Mouse (Mus musculus) hindbrain, embryonic 16.5 days (tissue): ENCODE measurements around the gene Cnn2. TPM values are rescaled to one million over a fixed set of nuclear protein-coding genes. Genes with fewer than 3 reads are reported as not detected.

Source experiments
- ATAC-seq: fragments of 200-750 bp; cut with Nextera tagmentation; 2 replicates; pipeline ENCODE4 v1.8.0; 2017; ENCODE audit warnings: moderate TSS enrichment, moderate library complexity
- H3K27ac ChIP-seq: fragments of 300-500 bp; sonication (generic); 2 replicates; pipeline ENCODE4 v1.5.1; 2014; ENCODE audit warnings: low read depth, mild to moderate bottlenecking, control low read depth, low read length, moderate library complexity
- H3K27me3 ChIP-seq: fragments of 300-500 bp; sonication (generic); replicated peaks from 2 replicates; pipeline ENCODE4 v1.6.1; 2014; ENCODE audit warnings: low read length; ENCODE audit not compliant: control insufficient read depth, insufficient read depth
- H3K36me3 ChIP-seq: fragments of 300-500 bp; sonication (generic); 2 replicates; pipeline ENCODE4 v1.6.1; 2014; ENCODE audit warnings: mild to moderate bottlenecking, low read length, moderate library complexity, mixed read lengths; ENCODE audit not compliant: control insufficient read depth, insufficient read depth
- H3K4me1 ChIP-seq: fragments of 300-500 bp; sonication (generic); 2 replicates; pipeline ENCODE4 v1.6.1; 2014; ENCODE audit warnings: low read depth, low read length; ENCODE audit not compliant: control insufficient read depth, insufficient read depth
- H3K4me2 ChIP-seq: fragments of 300-500 bp; sonication (generic); 2 replicates; pipeline ENCODE4 v1.6.1; 2014; ENCODE audit warnings: mild to moderate bottlenecking, low read length, control low read depth, moderate library complexity
- H3K4me3 ChIP-seq: fragments of 300-500 bp; sonication (generic); 2 replicates; pipeline ENCODE4 v1.5.1; 2014; ENCODE audit warnings: mild to moderate bottlenecking, low read length, control low read depth, moderate library complexity
- H3K9ac ChIP-seq: fragments of 300-500 bp; sonication (generic); 2 replicates; pipeline ENCODE4 v1.6.1; 2014; ENCODE audit warnings: low read depth, mild to moderate bottlenecking, control low read depth, low read length, moderate library complexity
- H3K9me3 ChIP-seq: fragments of 300-500 bp; sonication (generic); 2 replicates; pipeline ENCODE4 v1.6.1; 2014; ENCODE audit warnings: mild to moderate bottlenecking, low read length, moderate library complexity; ENCODE audit not compliant: control insufficient read depth
- WGBS: fragments of 180-500 bp; shearing (Covaris S2); extraction: QIAGEN DNeasy Blood & Tissue Kit; methylation state at CpG from one replicate; pipeline ENCODE4 v1.1.7; 2014; 5-methylcytosine and 5-hydroxymethylcytosine counted together
- polyA plus RNA-seq: library from polyadenylated mRNA; unstranded; fragments of >200 nt; fragmentation: Nextera tagmentation; extraction: Ambion mirVana; gene quantifications from 2 replicates; pipeline ENCODE4 v1.2.1, GENCODE M21; 2015

Cnn2 gene
- polyA plus RNA-seq, 1 experiment from 2014 or later, result 30.5 TPM

GRCm38 (mm10) chr10:80024229-80025043 is 36.1 kb downstream of the Cnn2 start:
- Histone ChIP-seq H3K27me3 (peaks cover 9% of the 10 kb centered on the region), H3K36me3 (no peaks in the 10 kb centered on the region), H3K4me1 (no peaks in the 10 kb centered on the region), H3K27ac (no peak overlapping the region), H3K4me2 (no peak overlapping the region), H3K9me3 (no peaks in the 10 kb centered on the region), H3K9ac (no peak overlapping the region), H3K4me3 (no peak overlapping the region)
- no peak for ATAC-seq
- WGBS, result 74% methylated on average over 15 of the region's 15 CpGs

- H3K4me2 ChIP-seq, result no peak overlapping the region
- H3K27ac ChIP-seq, result no peak overlapping the region
- no peak overlapping the region for H3K4me3 ChIP-seq
- peaks cover 4% of the 10 kb centered on the region; the same call in 1 of the 2 replicates for H3K27me3 ChIP-seq
- no peaks in the 10 kb centered on the region for H3K9me3 ChIP-seq
- no peaks in the 10 kb centered on the region for H3K4me1 ChIP-seq
- H3K36me3 ChIP-seq, result no peaks in the 10 kb centered on the region
- WGBS, result 60% methylated on average over 4 of the region's 4 CpGs
- H3K9ac ChIP-seq, result no peak overlapping the region
- no peak for ATAC-seq
Measured at GRCm38 (mm10) chr10:80025044-80025347, 36.6 kb downstream of the Cnn2 start.

GRCm38 (mm10) chr10:80025463-80025862 is 37.1 kb downstream of the Cnn2 start:
- H3K9ac ChIP-seq, result no peak overlapping the region
- WGBS, result 76% methylated on average over 10 of the region's 10 CpGs

GRCm38 (mm10) chr10:80025889-80026288 is 37.5 kb downstream of the Cnn2 start:
- Histone ChIP-seq H3K36me3 (no peaks in the 10 kb centered on the region), H3K9ac (no peak overlapping the region), H3K27ac (no peak overlapping the region), H3K4me2 (no peak overlapping the region), H3K4me3 (no peak overlapping the region), H3K4me1 (no peaks in the 10 kb centered on the region), H3K9me3 (no peaks in the 10 kb centered on the region), H3K27me3 (no peaks in the 10 kb centered on the region)
- 62% methylated on average over 12 of the region's 12 CpGs for WGBS
- ATAC-seq, result no peak

More at GRCm38 (mm10) chr10:80025463-80025862, 37.1 kb downstream of the Cnn2 start:
- ATAC-seq, result no peak
- Histone ChIP-seq H3K27ac (no peak overlapping the region), H3K9me3 (no peaks in the 10 kb centered on the region), H3K27me3 (no peaks in the 10 kb centered on the region), H3K4me1 (no peaks in the 10 kb centered on the region), H3K4me3 (no peak overlapping the region), H3K4me2 (no peak overlapping the region), H3K36me3 (no peaks in the 10 kb centered on the region)

DNA sequence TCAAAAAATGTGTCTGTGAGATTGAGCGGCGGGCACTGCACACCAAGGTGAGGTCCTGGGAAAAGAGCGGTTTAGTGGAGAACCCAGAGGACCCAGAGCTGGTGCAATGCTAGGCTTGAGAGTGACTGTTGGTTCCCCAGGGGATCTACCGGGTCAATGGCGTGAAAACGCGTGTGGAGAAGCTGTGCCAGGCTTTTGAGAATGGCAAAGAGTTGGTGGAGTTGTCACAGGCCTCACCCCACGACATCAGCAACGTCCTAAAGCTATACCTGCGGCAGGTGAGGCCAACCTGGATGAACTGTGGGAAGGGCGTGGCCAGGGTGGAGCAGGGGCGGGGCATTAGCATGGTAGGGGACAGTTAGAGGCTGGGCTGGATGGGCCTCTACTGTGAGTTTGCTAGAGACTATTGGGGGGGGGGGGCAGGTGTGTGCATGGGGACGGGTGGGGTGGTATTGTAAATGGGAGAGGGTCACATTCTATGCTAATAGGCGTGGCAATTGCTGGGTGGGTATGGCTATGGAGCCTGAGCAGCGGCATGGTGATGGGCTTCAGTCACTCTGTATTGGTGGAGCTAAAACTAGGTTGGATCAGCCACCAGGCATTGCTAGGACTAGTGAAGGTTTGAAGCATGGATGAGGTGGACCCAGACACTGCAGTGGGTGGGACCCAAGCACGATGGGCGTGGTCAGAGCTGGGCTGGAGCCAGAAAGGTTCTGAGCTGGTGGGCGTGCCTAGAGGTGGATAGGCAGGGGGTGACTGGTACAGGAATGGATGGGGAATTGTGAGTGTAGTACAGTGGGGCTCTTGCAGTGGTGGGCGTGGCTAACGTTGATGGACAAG is 39.5 kb downstream of the Cnn2 start:
- no peak overlapping the region for H3K9ac ChIP-seq
- 69% methylated on average over 20 of the region's 20 CpGs for WGBS
- H3K4me2 ChIP-seq, result no peak overlapping the region
- H3K4me3 ChIP-seq, result no peak overlapping the region
- no peak for ATAC-seq
- H3K27me3 ChIP-seq, result no peaks in the 10 kb centered on the region
- H3K36me3 ChIP-seq, result no peaks in the 10 kb centered on the region
- H3K4me1 ChIP-seq, result no peaks in the 10 kb centered on the region
- H3K27ac ChIP-seq, result no peak overlapping the region
- no peaks in the 10 kb centered on the region for H3K9me3 ChIP-seq

- H3K4me3 ChIP-seq, result no peak overlapping the region
- H3K27ac ChIP-seq, result no peak overlapping the region
- WGBS, result 96% methylated on average over 13 of the region's 13 CpGs
- no peaks in the 10 kb centered on the region for H3K4me1 ChIP-seq
- no peaks in the 10 kb centered on the region for H3K36me3 ChIP-seq
- no peak overlapping the region for H3K9ac ChIP-seq
- H3K27me3 ChIP-seq, result no peaks in the 10 kb centered on the region
- no peak overlapping the region for H3K4me2 ChIP-seq
- H3K9me3 ChIP-seq, result no peaks in the 10 kb centered on the region
- no peak for ATAC-seq
Measured at GRCm38 (mm10) chr10:80028521-80028846, 40.1 kb downstream of the Cnn2 start.

DNA sequence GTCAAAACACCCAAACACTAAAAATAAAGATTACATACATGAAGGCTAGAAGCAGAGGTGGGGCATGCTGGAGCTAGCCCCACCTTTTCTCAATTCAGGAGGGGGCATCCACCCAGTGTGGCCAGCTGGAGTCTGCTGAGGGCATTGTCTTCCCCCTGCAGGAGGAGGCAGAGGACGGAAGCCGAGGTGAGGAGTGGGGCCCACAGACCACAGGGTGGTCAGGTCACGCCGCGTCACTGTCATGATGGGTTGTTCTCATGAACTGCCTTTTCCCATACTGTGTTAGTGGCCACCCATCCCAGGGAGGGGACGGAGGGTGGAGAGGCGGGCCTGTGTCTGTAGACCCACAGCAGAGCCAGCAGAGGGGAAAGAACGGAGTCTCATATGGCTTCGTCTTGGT is 41.8 kb downstream of the Cnn2 start:
- 81% methylated on average over 9 of the region's 9 CpGs for WGBS
- no peak overlapping the region for H3K27ac ChIP-seq
- no peaks in the 10 kb centered on the region for H3K9me3 ChIP-seq
- H3K9ac ChIP-seq, result no peak overlapping the region
- no peak overlapping the region for H3K4me3 ChIP-seq
- H3K27me3 ChIP-seq, result no peaks in the 10 kb centered on the region
- no peaks in the 10 kb centered on the region for H3K4me1 ChIP-seq
- no peak for ATAC-seq
- H3K36me3 ChIP-seq, result peaks cover 2% of the 10 kb centered on the region; the same call in 1 of the 2 replicates
- no peak overlapping the region for H3K4me2 ChIP-seq

DNA sequence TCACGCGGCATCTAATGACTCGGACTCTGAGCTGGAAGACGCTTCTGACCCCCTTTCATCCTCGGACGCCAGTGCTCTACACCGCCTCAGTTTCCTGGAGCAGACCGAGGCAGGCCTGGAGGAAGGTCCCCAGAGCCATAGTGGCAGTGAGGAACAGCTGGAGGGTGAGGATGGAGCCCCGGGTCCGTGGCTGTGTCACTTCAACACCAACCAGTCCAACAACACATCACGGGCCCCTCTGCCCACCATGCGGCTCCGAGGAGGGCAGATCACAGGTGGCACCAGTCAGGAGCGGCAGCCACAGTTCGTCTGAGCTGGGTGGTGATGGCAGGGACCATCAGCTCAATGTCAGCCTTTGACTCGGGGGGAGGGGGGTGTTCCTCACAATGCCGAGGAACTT is 42.4 kb downstream of the Cnn2 start:
- ATAC-seq, result no peak
- H3K27ac ChIP-seq, result no peak overlapping the region
- H3K9me3 ChIP-seq, result no peaks in the 10 kb centered on the region
- H3K4me1 ChIP-seq, result no peaks in the 10 kb centered on the region
- H3K4me2 ChIP-seq, result no peak overlapping the region
- WGBS, result 86% methylated on average over 17 of the region's 17 CpGs
- H3K4me3 ChIP-seq, result no peak overlapping the region
- no peaks in the 10 kb centered on the region for H3K27me3 ChIP-seq
- H3K36me3 ChIP-seq, result peaks cover 8% of the 10 kb centered on the region
- peak overlapping the region; percentile 14; the same call in 1 of the 2 replicates for H3K9ac ChIP-seq

- Histone ChIP-seq H3K4me3 (no peak overlapping the region), H3K4me2 (no peak overlapping the region), H3K9me3 (no peaks in the 10 kb centered on the region), H3K27ac (no peak overlapping the region), H3K9ac (no peak overlapping the region), H3K27me3 (no peaks in the 10 kb centered on the region), H3K36me3 (peaks cover 22% of the 10 kb centered on the region), H3K4me1 (peaks cover 3% of the 10 kb centered on the region; the same call in 1 of the 2 replicates)
- WGBS, result 74% methylated on average over 5 of the region's 5 CpGs
- ATAC-seq, result no peak
Measured at GRCm38 (mm10) chr10:80032799-80033480, 44.6 kb downstream of the Cnn2 start.
